Mouse (Mus musculus): ENCODE measurements around the gene Gtf2h2.
A peak's percentile ranks its signal among the peaks of the same experiment; 100 is the strongest.
"Not testable (repeated sequence)": the region's sequence is repeated elsewhere in the genome, so short reads cannot be mapped to it uniquely, and the experiment has no call there.

The Gtf2h2 gene

GRCm38 (mm10) chr13:100492061-100492787, at the start of gene Gtf2h2:
TSS of gene Gtf2h2 (minus strand) at chr13:100492579.
- peak; percentile 92 for DNase-seq (ENCODE audit: low read depth, low spot score)

DNA sequence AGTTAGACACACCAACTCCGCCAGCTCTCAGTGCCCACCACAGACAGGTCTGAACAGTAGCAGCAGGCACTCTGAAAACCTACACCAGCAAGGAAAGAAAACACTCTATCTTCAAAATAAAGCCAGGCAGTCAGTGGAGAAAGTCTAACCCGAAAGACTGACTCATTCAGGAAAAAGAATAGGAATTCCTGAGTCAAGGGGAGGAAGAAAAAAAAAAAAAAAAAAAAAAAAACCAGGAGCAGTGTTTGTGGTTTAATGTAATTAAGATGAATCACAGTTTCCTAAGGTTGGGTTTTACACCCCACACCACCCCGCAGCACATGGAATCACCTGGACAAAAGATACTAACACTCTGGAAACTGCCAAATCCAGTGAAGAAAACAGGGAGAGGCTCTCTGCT, 43.8 kb upstream of the Gtf2h2 start:
- no peak for DNase-seq (ENCODE audit: low read depth, low spot score)

DNA sequence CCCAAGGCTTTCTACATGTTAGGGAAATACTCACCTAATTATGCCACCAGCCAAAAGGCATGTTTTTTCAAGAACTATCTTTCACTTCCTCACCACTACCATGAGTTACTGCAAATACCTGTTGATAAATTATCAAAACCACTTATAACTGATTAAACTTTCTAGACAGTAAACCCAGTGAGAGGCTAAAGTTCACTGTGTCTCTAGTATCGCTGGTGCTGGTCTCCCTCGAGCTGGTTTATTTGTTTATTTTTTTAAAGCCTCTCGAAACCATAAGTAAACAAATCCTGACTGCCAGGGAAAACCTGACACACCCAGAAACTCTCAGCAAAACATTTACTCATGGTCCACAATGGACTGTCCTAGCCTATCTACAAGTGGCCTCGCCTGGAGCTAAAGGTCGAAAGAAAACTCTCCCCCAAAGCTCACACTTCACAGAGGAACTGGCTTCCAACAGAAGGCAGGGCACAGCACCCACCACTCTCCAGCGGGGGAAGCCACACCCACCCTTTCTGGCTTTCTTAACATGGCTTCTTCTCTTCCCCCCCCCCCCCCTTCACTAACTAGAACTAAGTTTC, 40.5 kb upstream of the Gtf2h2 start:
- no peak for DNase-seq (ENCODE audit: low read depth, low spot score)

GRCm38 (mm10) chr13:100526649-100527038, 34.3 kb upstream of the Gtf2h2 start:
- no peak for DNase-seq (ENCODE audit: low read depth, low spot score)

DNA sequence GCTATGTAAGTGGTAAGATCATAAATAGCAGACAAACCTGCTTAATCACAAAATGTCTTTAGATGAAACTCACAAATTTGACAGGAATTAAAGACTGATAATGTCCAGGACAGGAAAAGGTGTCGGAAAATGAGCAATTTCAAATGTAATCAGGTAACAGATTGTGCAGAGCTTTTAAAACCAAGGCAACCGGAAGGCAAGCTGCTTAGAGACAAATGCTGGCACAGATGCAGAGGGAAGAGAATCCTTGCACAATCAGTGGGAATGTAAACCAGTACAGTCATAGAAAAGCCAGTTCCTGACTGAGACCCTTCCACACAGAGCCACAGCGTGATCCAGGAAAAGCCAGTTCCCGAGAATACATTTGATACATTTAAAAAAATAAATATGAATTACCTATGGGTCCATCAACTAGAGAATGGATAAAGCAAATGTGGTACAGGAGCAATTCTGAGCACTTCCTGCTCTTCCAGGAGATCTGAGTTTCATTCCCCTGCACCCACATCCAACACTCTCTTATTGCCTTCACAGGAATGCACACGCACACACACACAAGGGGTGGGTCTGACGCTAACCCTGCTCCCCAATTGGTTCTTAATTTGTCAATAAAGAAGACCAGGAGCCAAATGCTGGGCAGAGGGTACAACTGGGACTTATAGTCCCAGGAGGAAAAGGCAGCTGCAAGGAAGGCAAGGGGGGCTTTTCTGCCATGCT, 33.7 kb upstream of the Gtf2h2 start:
- no peak for DNase-seq (ENCODE audit: low read depth, low spot score)

DNA sequence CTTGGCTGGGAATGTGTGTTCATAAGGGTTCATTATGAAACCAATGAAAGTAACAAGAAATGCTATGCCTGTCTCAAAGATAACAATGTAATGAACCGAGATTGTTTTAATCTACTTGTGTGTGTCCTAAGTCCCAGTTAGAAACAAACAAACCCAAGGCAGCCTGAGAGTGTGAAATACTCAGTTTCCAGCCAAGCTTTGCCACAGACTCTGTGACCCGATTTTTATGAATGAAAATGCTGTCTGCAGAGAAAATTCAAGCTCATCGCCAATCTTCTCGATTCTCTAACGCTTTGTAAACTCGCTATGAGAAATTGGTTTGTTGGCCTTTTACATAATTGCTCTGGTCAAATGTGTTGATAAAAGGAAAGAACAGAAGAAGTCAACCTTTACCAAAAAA, 32.5 kb upstream of the Gtf2h2 start:
- DNase-seq (ENCODE audit: low read depth, low spot score): no peak

DNA sequence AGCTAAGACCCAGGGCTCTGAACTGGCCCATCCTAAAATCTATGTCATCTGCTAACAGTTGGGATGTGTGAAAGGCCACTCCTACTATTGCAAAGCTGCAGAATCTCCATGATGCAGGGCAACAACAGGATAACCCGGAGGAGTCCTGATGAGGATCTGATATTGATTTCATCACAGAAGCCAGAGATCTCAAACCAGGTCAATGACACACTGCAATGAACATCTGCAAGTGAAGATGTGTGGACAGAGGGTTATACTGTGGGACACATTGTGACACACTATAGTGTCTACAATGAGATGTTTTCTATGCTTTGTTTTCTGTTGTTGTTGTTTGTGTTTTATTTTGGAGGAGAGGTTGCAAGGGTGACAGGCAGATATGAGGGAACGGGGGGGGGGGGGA, 31.3 kb upstream of the Gtf2h2 start:
- DNase-seq (ENCODE audit: low read depth, low spot score): no peak

DNA sequence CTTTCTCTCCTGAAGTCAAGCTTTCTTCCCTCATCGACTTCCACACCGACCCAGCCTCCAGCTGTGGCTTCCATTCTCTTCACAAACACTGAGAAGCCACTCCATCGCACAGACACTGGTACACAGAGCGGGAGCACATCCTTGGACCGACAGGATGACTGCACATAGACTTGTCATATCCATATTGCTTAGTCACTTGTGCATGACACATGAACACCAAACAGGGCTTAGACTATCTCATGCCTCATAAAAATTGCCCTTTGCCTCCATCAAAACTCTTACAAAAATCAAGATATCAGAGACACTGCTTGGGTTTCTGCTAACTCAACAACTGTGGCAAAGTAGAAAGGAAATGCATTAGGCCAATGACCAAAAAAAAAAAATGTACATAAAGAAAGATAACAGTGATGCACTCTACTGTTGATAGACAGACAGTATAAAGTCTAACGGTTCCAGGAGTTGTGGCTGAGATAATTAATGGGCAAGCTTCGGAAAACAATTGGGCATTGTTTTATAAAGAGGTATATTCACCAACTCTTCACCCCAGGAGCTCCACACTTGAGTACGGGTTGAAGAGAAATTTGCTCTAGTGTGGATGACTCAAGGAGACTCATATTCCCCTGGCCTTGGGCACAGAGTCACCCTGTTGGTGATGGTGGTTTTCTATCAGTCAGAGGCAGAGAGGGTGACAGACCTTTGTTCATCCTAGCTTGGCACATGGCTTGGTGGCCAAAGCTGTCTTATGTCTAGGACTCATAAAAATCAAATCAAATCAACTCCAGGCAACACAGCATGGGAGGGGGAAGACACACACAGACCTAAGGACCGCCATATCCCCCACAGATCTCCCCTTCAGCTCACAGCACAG, 29.6 kb upstream of the Gtf2h2 start:
- no peak for DNase-seq (ENCODE audit: low read depth, low spot score)

- DNase-seq (ENCODE audit: low read depth, low spot score): no peak
Observed at GRCm38 (mm10) chr13:100519162-100519561, 26.8 kb upstream of the Gtf2h2 start.

DNA sequence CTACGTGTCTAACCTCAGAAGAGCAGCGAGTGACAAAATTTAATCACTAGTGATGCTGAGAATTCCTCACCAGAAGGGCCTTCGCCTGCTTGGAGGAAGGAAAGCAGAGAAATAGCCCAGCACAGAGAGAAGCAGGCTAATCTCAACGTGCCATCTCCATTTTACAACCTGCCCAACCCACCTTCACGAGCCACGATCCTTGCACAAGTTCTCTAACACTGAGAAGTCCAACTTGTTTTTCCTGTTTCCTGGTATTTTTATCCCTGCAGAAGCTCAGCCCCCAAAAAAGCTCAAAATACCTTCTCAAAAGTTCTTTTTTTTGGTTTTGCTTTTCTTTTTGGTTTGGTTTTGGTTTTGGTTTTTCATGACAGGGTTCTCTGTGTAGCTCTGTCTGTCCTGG, 25.8 kb upstream of the Gtf2h2 start:
- DNase-seq (ENCODE audit: low read depth, low spot score): no peak

- no peak for DNase-seq (ENCODE audit: low read depth, low spot score)
Observed at GRCm38 (mm10) chr13:100517652-100518153, 25.3 kb upstream of the Gtf2h2 start.

GRCm38 (mm10) chr13:100516213-100517105, 24.1 kb upstream of the Gtf2h2 start:
- DNase-seq (ENCODE audit: low read depth, low spot score): no peak

DNA sequence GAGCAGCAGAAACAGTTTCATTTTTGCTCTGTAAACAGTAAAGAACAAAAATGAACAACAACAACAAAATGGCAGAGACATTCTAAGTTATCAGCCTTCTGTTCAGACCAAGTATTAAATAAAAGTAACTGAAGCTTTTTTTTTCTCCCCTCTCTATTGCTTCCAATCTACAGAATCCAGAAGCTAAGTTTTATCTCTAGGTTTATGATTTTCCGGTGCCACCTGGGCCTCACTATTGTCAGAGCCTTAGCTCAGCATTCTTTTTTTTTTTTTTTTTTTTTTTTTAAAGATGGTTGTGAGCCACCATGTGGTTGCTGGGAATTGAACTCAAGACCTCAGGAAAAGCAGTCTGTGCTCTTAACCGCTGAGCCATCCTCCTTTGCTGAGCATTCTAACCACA, 20.4 kb upstream of the Gtf2h2 start:
- DNase-seq (ENCODE audit: low read depth, low spot score): no peak

GRCm38 (mm10) chr13:100511860-100512364, 19.5 kb upstream of the Gtf2h2 start:
- no peak for DNase-seq (ENCODE audit: low read depth, low spot score)

DNA sequence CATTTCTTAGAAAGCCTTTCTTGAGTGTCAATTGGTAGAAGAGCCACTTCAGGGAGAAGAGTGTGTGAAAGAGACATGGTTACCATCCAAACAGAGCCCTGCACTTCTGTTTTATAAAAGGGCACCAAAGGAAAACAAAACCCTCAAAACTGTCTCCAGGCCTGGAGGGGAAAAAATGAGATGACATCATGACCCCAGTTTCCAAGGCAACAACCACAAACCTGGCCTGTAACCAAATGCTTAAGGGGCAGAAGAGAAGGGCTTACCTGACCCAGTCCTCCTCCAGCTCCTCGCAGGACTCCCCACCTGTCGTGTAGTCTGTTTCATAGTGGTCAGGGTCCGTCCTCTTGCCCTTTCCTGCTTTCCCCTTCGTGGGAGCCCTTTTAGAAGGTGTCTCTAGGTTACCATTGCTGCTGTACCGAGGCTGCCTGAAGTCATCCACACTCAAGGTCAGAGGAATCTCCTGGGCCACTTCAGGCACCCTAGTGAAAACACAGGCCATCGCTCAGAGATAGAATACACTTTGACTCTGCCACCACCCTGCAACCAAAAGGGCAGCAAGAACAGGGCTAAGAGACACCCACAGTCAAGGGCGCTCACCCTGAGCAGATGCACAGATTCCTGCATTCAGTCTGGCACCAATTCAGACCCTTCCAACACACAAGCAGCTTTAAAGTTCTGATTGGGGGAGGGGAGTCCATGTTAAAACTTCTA, 18.9 kb upstream of the Gtf2h2 start:
- no peak for DNase-seq (ENCODE audit: low read depth, low spot score)

DNA sequence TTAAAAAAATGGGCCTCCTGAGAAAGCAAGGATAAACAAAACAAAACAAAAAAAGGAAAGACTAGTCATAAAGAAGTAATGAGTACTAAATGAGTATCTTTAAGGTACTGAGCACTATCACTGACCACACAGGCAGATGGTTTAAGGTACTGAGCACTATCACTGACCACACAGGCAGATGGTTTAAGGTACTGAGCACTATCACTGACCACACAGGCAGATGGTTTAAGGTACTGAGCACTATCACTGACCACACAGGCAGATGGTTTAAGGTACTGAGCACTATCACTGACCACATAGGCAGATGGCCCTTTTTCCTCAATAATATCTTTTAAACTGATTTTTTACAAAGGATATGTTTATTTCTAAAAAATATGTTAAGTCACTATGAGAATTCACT, 7.2 kb upstream of the Gtf2h2 start:
- DNase-seq (ENCODE audit: low read depth, low spot score): not testable (repeated sequence)

DNA sequence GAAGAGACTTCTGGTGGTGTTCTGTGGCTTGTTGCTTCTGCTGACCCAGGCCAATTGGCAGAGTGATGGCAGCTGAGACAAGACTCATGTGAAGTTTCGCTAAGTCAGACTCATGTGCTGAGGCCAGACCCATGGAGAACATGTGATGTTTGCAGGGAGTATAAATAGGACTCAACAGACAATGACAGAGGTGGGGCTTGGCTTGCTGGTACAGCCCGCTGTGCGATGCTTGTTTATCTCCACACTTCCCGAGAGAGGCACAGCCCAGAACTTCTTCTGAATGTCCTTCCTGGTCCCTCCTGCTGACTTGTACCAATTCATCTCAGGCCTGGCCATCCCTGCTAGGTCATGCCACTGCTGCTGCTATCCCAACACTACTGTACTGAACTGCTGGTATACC, 3.0 kb upstream of the Gtf2h2 start:
- DNase-seq (ENCODE audit: low read depth, low spot score): no peak

DNA sequence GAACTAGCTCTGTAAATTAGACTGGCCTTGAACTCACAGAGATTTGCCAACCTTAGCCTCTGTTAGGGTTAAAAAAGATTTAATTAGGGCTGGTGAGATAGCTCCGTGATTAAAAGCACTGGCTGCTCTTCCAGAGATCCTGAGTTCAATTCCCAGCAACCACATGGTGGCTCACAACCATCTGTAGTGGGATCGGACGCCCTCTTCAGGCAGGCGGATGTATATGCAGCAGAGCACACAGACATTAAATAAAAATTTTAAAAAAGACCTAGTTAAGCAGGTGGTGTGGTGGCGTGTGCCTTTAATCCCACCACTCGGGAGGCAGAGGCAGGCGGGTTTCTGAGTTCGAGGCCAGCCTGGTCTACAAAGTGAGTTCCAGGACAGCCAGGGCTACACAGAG, 2.0 kb upstream of the Gtf2h2 start:
- DNase-seq (ENCODE audit: low read depth, low spot score): peak; percentile 48

- DNase-seq (ENCODE audit: low read depth, low spot score): peak; percentile 20
Observed at GRCm38 (mm10) chr13:100493313-100493712, 934 bp upstream of the Gtf2h2 start.

- no peak for DNase-seq (ENCODE audit: low read depth, low spot score)
Observed at GRCm38 (mm10) chr13:100491623-100492022, 756 bp downstream of the Gtf2h2 start.

Data from CD4-positive, CD25-positive, alpha-beta regulatory T cell, adult 2 months (primary cell).